Mouse (Mus musculus) midbrain, embryonic 11.5 days (tissue): Measurements from ENCODE around the gene Aire. TPM values are rescaled to one million over a fixed set of nuclear protein-coding genes. Genes with fewer than 3 reads are reported as not detected.

Source experiments
- ATAC-seq: fragments of 200-750 bp; cut with Nextera tagmentation; 2 replicates; pipeline ENCODE4 v1.8.0; 2017; ENCODE audit warnings: moderate TSS enrichment, moderate library complexity; ENCODE audit not compliant: low FRiP score
- DNase-seq: peaks from one replicate; pipeline ENCODE4 v3.0.0; 2015; ENCODE audit warnings: low spot score; ENCODE audit errors: missing footprints
- H3K27ac ChIP-seq: fragments of 300-500 bp; sonication (generic); 2 replicates; pipeline ENCODE4 v1.5.1; 2014; ENCODE audit warnings: low read depth, low read length
- H3K27me3 ChIP-seq: fragments of 300-500 bp; sonication (generic); 2 replicates; pipeline ENCODE4 v1.6.1; 2014; ENCODE audit warnings: mild to moderate bottlenecking, low read length, moderate library complexity, mixed read lengths; ENCODE audit not compliant: control insufficient read depth, insufficient read depth
- H3K36me3 ChIP-seq: fragments of 300-500 bp; sonication (generic); 2 replicates; pipeline ENCODE4 v1.6.1; 2014; ENCODE audit warnings: mild to moderate bottlenecking, low read length, moderate library complexity, mixed read lengths; ENCODE audit not compliant: control insufficient read depth, insufficient read depth
- H3K4me1 ChIP-seq: fragments of 300-500 bp; sonication (generic); 2 replicates; pipeline ENCODE4 v1.6.1; 2014; ENCODE audit warnings: low read length; ENCODE audit not compliant: control insufficient read depth, insufficient read depth
- H3K4me2 ChIP-seq: fragments of 300-500 bp; sonication (generic); 2 replicates; pipeline ENCODE4 v1.6.1; 2014; ENCODE audit warnings: mild to moderate bottlenecking, moderate library complexity
- H3K4me3 ChIP-seq: fragments of 300-500 bp; sonication (generic); 2 replicates; pipeline ENCODE4 v1.5.1; 2014; ENCODE audit warnings: low read depth, low read length
- H3K9ac ChIP-seq: fragments of 300-500 bp; sonication (generic); 2 replicates; pipeline ENCODE4 v1.6.1; 2014; ENCODE audit warnings: low read length
- H3K9me3 ChIP-seq: fragments of 300-500 bp; sonication (generic); 2 replicates; pipeline ENCODE4 v1.6.1; 2016; ENCODE audit warnings: low read length; ENCODE audit not compliant: control insufficient read depth
- WGBS: fragments of 180-500 bp; shearing (Covaris S2); extraction: QIAGEN DNeasy Blood & Tissue Kit; methylation state at CpG from one replicate; pipeline ENCODE4 v1.1.7; 2014; 5-methylcytosine and 5-hydroxymethylcytosine counted together
- polyA plus RNA-seq: library from polyadenylated mRNA; unstranded; fragments of >200 nt; fragmentation: Nextera tagmentation; extraction: Ambion mirVana; gene quantifications from 2 replicates; pipeline ENCODE4 v1.2.1, GENCODE M21; 2014

Gene Aire
- 0.10 TPM in 1 of 2 replicates, not detected in the other for polyA plus RNA-seq

DNA sequence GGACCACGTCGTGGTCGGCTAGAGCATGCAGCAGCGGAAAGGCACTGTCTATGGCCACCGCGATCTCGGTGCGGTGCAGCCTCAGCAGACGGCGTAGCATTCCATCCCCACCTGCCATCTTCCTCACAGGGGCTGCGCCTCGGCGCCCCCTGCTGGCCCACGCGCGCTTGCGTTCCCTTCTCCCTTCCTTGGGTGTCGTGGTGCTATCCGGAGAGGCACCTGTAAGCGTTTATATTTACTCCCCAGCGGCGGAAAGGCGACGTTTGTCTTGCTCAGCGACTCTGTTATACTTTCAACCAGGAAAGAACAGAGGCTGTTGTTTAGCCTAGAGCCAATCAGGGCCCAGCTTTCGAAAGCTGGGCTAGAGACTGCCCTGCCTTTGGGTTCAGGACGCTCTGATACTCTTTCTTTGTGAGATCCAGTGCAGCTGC is at the start of gene Aire:
Gene Aire (minus strand): TSS at position 205 of the 431 bp plus-strand sequence.
- Histone ChIP-seq H3K4me3 (peak within 1 kb of the TSS; percentile 17; the same call in 1 of the 2 replicates), H3K4me2 (peak within 1 kb of the TSS; percentile 44), H3K27me3 (no peaks in the 10 kb centered on the region), H3K27ac (no peak within 1 kb of the TSS), H3K9me3 (no peaks in the 10 kb centered on the region), H3K36me3 (no peaks in the 10 kb centered on the region), H3K4me1 (no peaks in the 10 kb centered on the region), H3K9ac (peak within 1 kb of the TSS; percentile 34)
- DNase-seq = peak; percentile 96
- peak; percentile 79 for ATAC-seq
- 2% methylated on average over 26 of the region's 27 CpGs for WGBS

DNA sequence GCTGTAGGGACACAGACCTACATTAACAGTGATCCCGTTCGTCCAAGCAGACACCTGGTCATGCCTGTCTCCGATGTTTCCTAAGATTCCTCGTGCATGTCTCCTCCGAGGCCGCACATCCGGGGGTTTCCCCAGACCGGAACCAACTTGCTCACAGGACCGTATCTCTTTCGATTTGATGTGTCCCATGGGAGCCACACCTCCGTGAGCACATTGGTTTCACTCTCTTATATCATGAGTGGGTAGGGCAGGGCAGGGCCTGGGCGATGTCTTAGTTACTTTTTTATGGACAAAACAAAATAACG is 49.3 kb upstream of the Aire start:
- Histone ChIP-seq H3K9me3 (no peaks in the 10 kb centered on the region; the same call in 1 of the 2 replicates), H3K4me1 (no peaks in the 10 kb centered on the region), H3K4me2 (no peak overlapping the region), H3K4me3 (no peak overlapping the region), H3K9ac (no peak overlapping the region), H3K27me3 (no peaks in the 10 kb centered on the region), H3K27ac (no peak overlapping the region), H3K36me3 (no peaks in the 10 kb centered on the region)
- DNase-seq = no peak
- WGBS = 89% methylated on average over 13 of the region's 13 CpGs
- no peak for ATAC-seq

- H3K4me2 ChIP-seq = no peak overlapping the region
- no peak overlapping the region for H3K27ac ChIP-seq
- H3K9me3 ChIP-seq = no peaks in the 10 kb centered on the region; the same call in 1 of the 2 replicates
- WGBS = 85% methylated on average over 23 of the region's 23 CpGs
- DNase-seq (no peak), ATAC-seq (no peak)
- H3K4me1 ChIP-seq = no peaks in the 10 kb centered on the region
- H3K9ac ChIP-seq = no peak overlapping the region
- H3K36me3 ChIP-seq = no peaks in the 10 kb centered on the region
- no peaks in the 10 kb centered on the region for H3K27me3 ChIP-seq
- H3K4me3 ChIP-seq = no peak overlapping the region
Observed at GRCm38 (mm10) chr10:78091865-78092724, 48.7 kb upstream of the Aire start.

DNA sequence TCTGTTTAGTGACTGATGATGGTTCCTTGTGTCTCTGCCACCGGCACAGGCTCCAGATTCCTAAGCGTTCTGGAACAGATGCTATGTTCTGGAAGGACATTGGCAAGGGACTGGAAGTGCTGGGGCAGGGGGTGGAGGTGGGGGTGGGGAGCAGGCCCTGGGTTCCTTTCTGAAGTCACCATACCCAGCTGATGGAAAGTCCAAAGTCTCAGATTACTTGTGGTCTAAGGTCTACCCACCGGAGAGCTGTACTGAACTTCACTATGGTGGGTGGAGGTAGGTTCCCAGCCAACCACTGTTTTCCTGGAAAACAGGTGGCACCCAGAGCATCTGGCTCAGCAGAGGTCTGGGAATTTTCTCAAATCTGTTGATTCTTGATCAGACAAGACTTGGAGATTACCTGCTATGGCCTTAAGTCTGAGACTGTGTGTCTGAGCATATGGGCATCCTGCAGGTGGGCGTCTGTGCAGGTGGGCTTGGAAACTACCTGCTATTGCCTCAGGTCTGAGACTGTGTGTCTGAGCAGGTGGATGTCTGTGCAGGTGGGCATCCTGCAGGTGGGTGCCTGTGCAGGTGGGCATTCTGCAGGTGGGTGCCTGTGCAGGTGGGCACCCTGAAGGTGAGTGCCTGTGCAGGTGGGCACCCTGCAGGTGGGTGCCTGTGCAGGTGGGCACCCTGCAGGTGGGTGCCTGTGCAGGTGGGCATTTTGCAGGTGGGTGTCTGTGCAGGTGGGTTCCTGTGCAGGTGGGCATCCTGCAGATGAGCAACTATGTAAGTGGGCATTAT is 47.5 kb upstream of the Aire start:
- DNase-seq (no peak), ATAC-seq (no peak)
- Histone ChIP-seq H3K27me3 (no peaks in the 10 kb centered on the region), H3K27ac (no peak overlapping the region), H3K9me3 (no peaks in the 10 kb centered on the region), H3K4me1 (no peaks in the 10 kb centered on the region), H3K4me2 (no peak overlapping the region), H3K4me3 (no peak overlapping the region), H3K36me3 (no peaks in the 10 kb centered on the region), H3K9ac (no peak overlapping the region)
- WGBS = 86% methylated on average over 4 of the region's 4 CpGs

DNA sequence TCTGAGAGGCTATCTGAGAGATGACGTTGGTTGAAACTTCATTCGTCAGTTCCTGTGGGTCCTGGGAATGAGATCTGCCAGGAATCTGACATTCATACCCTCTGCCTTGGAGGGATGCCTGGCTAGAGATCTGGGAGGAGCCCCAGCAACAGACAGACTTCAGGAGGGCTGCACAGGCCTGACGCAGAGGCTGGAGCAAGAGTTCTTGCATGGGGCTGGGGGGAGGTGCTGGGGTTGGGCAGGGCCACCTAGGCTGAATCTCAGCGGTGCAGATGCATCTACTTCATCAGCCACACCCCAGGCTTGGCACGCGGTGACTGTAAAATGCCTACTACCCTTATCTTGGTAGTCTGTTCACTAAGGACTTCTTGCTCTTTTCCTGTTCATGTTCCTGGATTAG is 46.8 kb upstream of the Aire start:
- H3K9ac ChIP-seq = no peak overlapping the region
- no peak overlapping the region for H3K27ac ChIP-seq
- no peak overlapping the region for H3K4me2 ChIP-seq
- H3K4me3 ChIP-seq = no peak overlapping the region
- H3K36me3 ChIP-seq = no peaks in the 10 kb centered on the region
- H3K27me3 ChIP-seq = no peaks in the 10 kb centered on the region
- H3K9me3 ChIP-seq = no peaks in the 10 kb centered on the region
- no peak for DNase-seq
- no peak for ATAC-seq
- WGBS = 66% methylated on average over 6 of the region's 6 CpGs
- H3K4me1 ChIP-seq = no peaks in the 10 kb centered on the region

- H3K9me3 ChIP-seq = no peaks in the 10 kb centered on the region
- no peak for ATAC-seq
- WGBS = 81% methylated on average over 6 of the region's 6 CpGs
- H3K27me3 ChIP-seq = no peaks in the 10 kb centered on the region
- H3K27ac ChIP-seq = no peak overlapping the region
- no peak overlapping the region for H3K9ac ChIP-seq
- no peak for DNase-seq
- no peaks in the 10 kb centered on the region for H3K4me1 ChIP-seq
- no peak overlapping the region for H3K4me2 ChIP-seq
- no peak overlapping the region for H3K4me3 ChIP-seq
- no peaks in the 10 kb centered on the region for H3K36me3 ChIP-seq
Observed at GRCm38 (mm10) chr10:78087101-78087511, 43.7 kb upstream of the Aire start.

DNA sequence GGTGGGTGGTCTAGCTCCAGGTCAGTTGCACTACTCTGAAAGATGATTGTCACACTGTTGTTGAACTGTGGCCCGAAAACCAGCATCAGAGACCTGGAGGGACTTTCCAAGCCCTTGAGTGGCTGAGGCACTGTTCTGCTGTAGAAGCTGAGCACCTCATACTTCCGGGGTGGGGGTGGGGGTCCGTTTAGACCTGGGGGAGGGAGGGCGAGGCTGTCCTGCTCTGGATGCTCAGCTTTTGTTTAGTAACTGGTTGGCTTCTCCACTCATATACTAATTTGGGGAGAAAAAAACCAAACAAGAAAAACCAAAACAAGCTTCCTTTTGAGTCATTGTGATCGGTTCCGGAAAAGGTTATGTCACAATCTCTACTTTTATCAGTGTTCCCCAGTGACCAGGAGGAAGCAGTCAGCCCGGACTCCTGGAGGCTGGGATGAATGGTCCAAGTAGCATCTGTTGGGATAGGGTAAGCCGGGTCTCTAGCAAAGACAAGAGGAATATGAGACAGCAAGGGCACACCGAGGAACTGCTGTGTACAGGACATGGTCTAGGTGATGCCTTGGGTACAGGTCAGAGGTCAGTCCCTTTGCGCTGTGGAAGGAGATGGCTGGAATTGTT is 43.1 kb upstream of the Aire start:
- no peak overlapping the region for H3K27ac ChIP-seq
- H3K36me3 ChIP-seq = no peaks in the 10 kb centered on the region
- DNase-seq (no peak), ATAC-seq (no peak)
- H3K4me1 ChIP-seq = no peaks in the 10 kb centered on the region
- H3K9me3 ChIP-seq = no peaks in the 10 kb centered on the region
- no peak overlapping the region for H3K4me3 ChIP-seq
- no peak overlapping the region for H3K4me2 ChIP-seq
- 85% methylated on average over 10 of the region's 10 CpGs for WGBS
- no peaks in the 10 kb centered on the region for H3K27me3 ChIP-seq
- H3K9ac ChIP-seq = no peak overlapping the region

GRCm38 (mm10) chr10:78085711-78086110 is 42.3 kb upstream of the Aire start:
- Histone ChIP-seq H3K27me3 (no peaks in the 10 kb centered on the region), H3K4me2 (no peak overlapping the region), H3K4me3 (no peak overlapping the region), H3K36me3 (no peaks in the 10 kb centered on the region), H3K4me1 (no peaks in the 10 kb centered on the region), H3K27ac (no peak overlapping the region), H3K9ac (no peak overlapping the region), H3K9me3 (no peaks in the 10 kb centered on the region)
- ATAC-seq (no peak), DNase-seq (no peak)
- 95% methylated on average over 6 of the region's 6 CpGs for WGBS

DNA sequence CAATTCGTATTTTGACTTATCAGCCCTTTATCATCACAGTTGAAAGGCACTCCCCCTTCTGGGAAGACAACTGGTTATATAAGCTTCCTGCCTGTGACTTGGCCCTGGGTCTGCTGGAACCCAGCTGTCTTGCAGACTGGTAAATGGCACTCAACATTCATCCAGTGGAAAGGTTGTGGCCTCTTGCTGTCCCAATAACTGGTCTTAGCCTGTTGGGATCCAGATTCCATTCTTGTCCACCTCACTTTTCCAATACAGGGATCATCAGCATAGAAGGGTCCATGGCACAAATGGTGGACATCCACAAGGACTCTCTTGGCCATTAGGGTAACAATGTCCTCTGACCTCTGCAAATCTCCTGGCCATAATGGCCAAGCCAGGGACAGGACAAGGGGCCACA is 40.7 kb upstream of the Aire start:
- DNase-seq = no peak
- no peaks in the 10 kb centered on the region for H3K4me1 ChIP-seq
- ATAC-seq = no peak
- H3K4me3 ChIP-seq = no peak overlapping the region
- no peak overlapping the region for H3K9ac ChIP-seq
- H3K4me2 ChIP-seq = no peak overlapping the region
- no peak overlapping the region for H3K27ac ChIP-seq
- no peaks in the 10 kb centered on the region for H3K27me3 ChIP-seq
- H3K36me3 ChIP-seq = no peaks in the 10 kb centered on the region
- WGBS = 66% methylated on average over 1 of the region's 1 CpGs
- no peaks in the 10 kb centered on the region for H3K9me3 ChIP-seq
